Mouse (Mus musculus) heart, embryonic 12.5 days (tissue): ENCODE data around the gene Plekhm3. TPM values are rescaled to one million over a fixed set of nuclear protein-coding genes. Genes with fewer than 3 reads are reported as not detected.

Experiments
- ATAC-seq: fragments of 200-750 bp; cut with Nextera tagmentation; 2 replicates; pipeline ENCODE4 v1.8.0; 2017; ENCODE audit warnings: moderate TSS enrichment, moderate library complexity; ENCODE audit not compliant: insufficient number of reproducible peaks, low FRiP score
- H3K27ac ChIP-seq: fragments of 300-500 bp; sonication (generic); 2 replicates; pipeline ENCODE4 v1.5.1; 2016; ENCODE audit warnings: mild to moderate bottlenecking, moderate library complexity; ENCODE audit not compliant: poor library complexity, severe bottlenecking
- H3K27me3 ChIP-seq: fragments of 300-500 bp; sonication (generic); replicated peaks from 2 replicates; pipeline ENCODE4 v1.6.1; 2016; ENCODE audit warnings: mild to moderate bottlenecking, moderate library complexity
- H3K36me3 ChIP-seq: fragments of 300-500 bp; sonication (generic); 2 replicates; pipeline ENCODE4 v1.6.1; 2016; ENCODE audit warnings: mild to moderate bottlenecking, moderate library complexity
- H3K4me1 ChIP-seq: fragments of 300-500 bp; sonication (generic); replicated peaks from 2 replicates; pipeline ENCODE4 v1.6.1; 2016; ENCODE audit warnings: mild to moderate bottlenecking
- H3K4me2 ChIP-seq: fragments of 300-500 bp; sonication (generic); 2 replicates; pipeline ENCODE4 v1.6.1; 2016; ENCODE audit warnings: mild to moderate bottlenecking, moderate library complexity
- H3K4me3 ChIP-seq: fragments of 300-500 bp; sonication (generic); 2 replicates; pipeline ENCODE4 v1.5.1; 2016; ENCODE audit warnings: mild to moderate bottlenecking
- H3K9ac ChIP-seq: fragments of 300-500 bp; sonication (generic); 2 replicates; pipeline ENCODE4 v1.6.1; 2016; ENCODE audit warnings: mild to moderate bottlenecking, moderate library complexity
- H3K9me3 ChIP-seq: fragments of 300-500 bp; sonication (generic); replicated peaks from 2 replicates; pipeline ENCODE4 v1.6.1; 2016; ENCODE audit warnings: mild to moderate bottlenecking, moderate library complexity
- WGBS: fragments of 180-500 bp; shearing (Covaris S2); methylation state at CpG from one replicate; pipeline ENCODE4 v1.1.7; 2016; 5-methylcytosine and 5-hydroxymethylcytosine counted together
- polyA plus RNA-seq: library from polyadenylated mRNA; unstranded; fragments of >200 nt; fragmentation: Nextera tagmentation; extraction: Ambion mirVana; gene quantifications from 2 replicates; pipeline ENCODE4 v1.2.1, GENCODE M21; 2016

Plekhm3 gene
- polyA plus RNA-seq, 1 experiment from 2014 or later = 7.1 TPM

- Histone ChIP-seq H3K4me2 (no peak overlapping the region), H3K9me3 (no peaks in the 10 kb centered on the region), H3K27ac (no peak overlapping the region), H3K27me3 (no peaks in the 10 kb centered on the region), H3K4me1 (peaks cover 32% of the 10 kb centered on the region), H3K4me3 (no peak overlapping the region), H3K36me3 (no peaks in the 10 kb centered on the region), H3K9ac (no peak overlapping the region)
- ATAC-seq = no peak
- 66% methylated on average over 2 of the region's 2 CpGs for WGBS
Measured at GRCm38 (mm10) chr1:64852272-64852671, 104.4 kb downstream of the Plekhm3 start.

GRCm38 (mm10) chr1:64850345-64850744 is 106.3 kb downstream of the Plekhm3 start:
- no peak overlapping the region for H3K4me3 ChIP-seq
- H3K9ac ChIP-seq = no peak overlapping the region
- H3K9me3 ChIP-seq = no peaks in the 10 kb centered on the region
- WGBS = 70% methylated on average over 2 of the region's 2 CpGs
- no peak overlapping the region for H3K27ac ChIP-seq
- no peak overlapping the region for H3K4me2 ChIP-seq
- H3K4me1 ChIP-seq = peaks cover 36% of the 10 kb centered on the region
- ATAC-seq = no peak
- H3K36me3 ChIP-seq = no peaks in the 10 kb centered on the region
- no peaks in the 10 kb centered on the region for H3K27me3 ChIP-seq

- peaks cover 37% of the 10 kb centered on the region for H3K4me1 ChIP-seq
- WGBS = 68% methylated on average over 1 of the region's 1 CpGs
Measured at GRCm38 (mm10) chr1:64848996-64849395, 107.6 kb downstream of the Plekhm3 start.

GRCm38 (mm10) chr1:64848081-64848480 is 108.5 kb downstream of the Plekhm3 start:
- H3K9me3 ChIP-seq = no peaks in the 10 kb centered on the region
- H3K4me3 ChIP-seq = no peak overlapping the region
- no peaks in the 10 kb centered on the region for H3K36me3 ChIP-seq
- 61% methylated on average over 7 of the region's 7 CpGs for WGBS
- no peak overlapping the region for H3K27ac ChIP-seq
- no peaks in the 10 kb centered on the region for H3K27me3 ChIP-seq
- no peak overlapping the region for H3K9ac ChIP-seq
- H3K4me2 ChIP-seq = no peak overlapping the region
- ATAC-seq = no peak
- H3K4me1 ChIP-seq = peaks cover 32% of the 10 kb centered on the region

More at GRCm38 (mm10) chr1:64848996-64849395, 107.6 kb downstream of the Plekhm3 start:
- Histone ChIP-seq H3K9ac (no peak overlapping the region), H3K27me3 (no peaks in the 10 kb centered on the region), H3K4me3 (no peak overlapping the region), H3K27ac (no peak overlapping the region), H3K4me2 (no peak overlapping the region), H3K9me3 (no peaks in the 10 kb centered on the region), H3K36me3 (no peaks in the 10 kb centered on the region)
- ATAC-seq = no peak

GRCm38 (mm10) chr1:64847565-64847964 is 109.1 kb downstream of the Plekhm3 start:
- H3K9me3 ChIP-seq = no peaks in the 10 kb centered on the region
- no peaks in the 10 kb centered on the region for H3K36me3 ChIP-seq
- H3K9ac ChIP-seq = no peak overlapping the region
- peaks cover 31% of the 10 kb centered on the region for H3K4me1 ChIP-seq
- H3K4me2 ChIP-seq = no peak overlapping the region
- H3K4me3 ChIP-seq = no peak overlapping the region
- no peak for ATAC-seq
- no peak overlapping the region for H3K27ac ChIP-seq
- no peaks in the 10 kb centered on the region for H3K27me3 ChIP-seq

- no peaks in the 10 kb centered on the region for H3K9me3 ChIP-seq
- no peak overlapping the region for H3K9ac ChIP-seq
- WGBS = 79% methylated on average over 3 of the region's 3 CpGs
- peaks cover 34% of the 10 kb centered on the region for H3K4me1 ChIP-seq
- no peak overlapping the region for H3K4me2 ChIP-seq
- no peaks in the 10 kb centered on the region for H3K27me3 ChIP-seq
- no peak overlapping the region for H3K27ac ChIP-seq
- H3K4me3 ChIP-seq = no peak overlapping the region
- H3K36me3 ChIP-seq = no peaks in the 10 kb centered on the region
- ATAC-seq = no peak
Measured at GRCm38 (mm10) chr1:64844978-64845377, 111.6 kb downstream of the Plekhm3 start.

GRCm38 (mm10) chr1:64843900-64844616 is 112.6 kb downstream of the Plekhm3 start:
- 80% methylated on average over 3 of the region's 3 CpGs for WGBS
- no peak overlapping the region for H3K27ac ChIP-seq
- no peak for ATAC-seq
- no peak overlapping the region for H3K4me2 ChIP-seq
- H3K4me3 ChIP-seq = no peak overlapping the region
- H3K27me3 ChIP-seq = no peaks in the 10 kb centered on the region
- no peaks in the 10 kb centered on the region for H3K9me3 ChIP-seq
- no peak overlapping the region for H3K9ac ChIP-seq
- peaks cover 34% of the 10 kb centered on the region for H3K4me1 ChIP-seq
- no peaks in the 10 kb centered on the region for H3K36me3 ChIP-seq

GRCm38 (mm10) chr1:64840930-64841329 is 115.7 kb downstream of the Plekhm3 start:
- no peaks in the 10 kb centered on the region for H3K36me3 ChIP-seq
- no peaks in the 10 kb centered on the region for H3K9me3 ChIP-seq
- H3K27me3 ChIP-seq = no peaks in the 10 kb centered on the region
- no peak overlapping the region for H3K4me3 ChIP-seq
- ATAC-seq = no peak
- no peak overlapping the region for H3K4me2 ChIP-seq
- no peak overlapping the region for H3K9ac ChIP-seq
- 28% methylated on average over 1 of the region's 1 CpGs for WGBS
- H3K27ac ChIP-seq = no peak overlapping the region
- H3K4me1 ChIP-seq = peaks cover 13% of the 10 kb centered on the region; the same call in 1 of the 2 replicates

GRCm38 (mm10) chr1:64836584-64836983 is 120.0 kb downstream of the Plekhm3 start:
- Histone ChIP-seq H3K36me3 (no peaks in the 10 kb centered on the region), H3K9ac (no peak overlapping the region)
- WGBS = 82% methylated on average over 5 of the region's 5 CpGs

GRCm38 (mm10) chr1:64836114-64836513 is 120.5 kb downstream of the Plekhm3 start:
- Histone ChIP-seq H3K4me2 (no peak overlapping the region), H3K36me3 (no peaks in the 10 kb centered on the region), H3K4me3 (no peak overlapping the region), H3K27me3 (no peaks in the 10 kb centered on the region), H3K9me3 (no peaks in the 10 kb centered on the region), H3K9ac (no peak overlapping the region), H3K27ac (no peak overlapping the region), H3K4me1 (peaks cover 12% of the 10 kb centered on the region)
- no peak for ATAC-seq
- 72% methylated on average over 3 of the region's 3 CpGs for WGBS

More at GRCm38 (mm10) chr1:64836584-64836983, 120.0 kb downstream of the Plekhm3 start:
- Histone ChIP-seq H3K27ac (no peak overlapping the region), H3K27me3 (no peaks in the 10 kb centered on the region), H3K4me3 (no peak overlapping the region), H3K4me1 (peaks cover 11% of the 10 kb centered on the region), H3K9me3 (no peaks in the 10 kb centered on the region), H3K4me2 (no peak overlapping the region)
- ATAC-seq = no peak

- no peak for ATAC-seq
- no peak overlapping the region for H3K4me2 ChIP-seq
- H3K9ac ChIP-seq = no peak overlapping the region
- H3K27ac ChIP-seq = no peak overlapping the region
- H3K36me3 ChIP-seq = no peaks in the 10 kb centered on the region
- H3K27me3 ChIP-seq = no peaks in the 10 kb centered on the region
- 62% methylated on average over 2 of the region's 2 CpGs for WGBS
- peaks cover 8% of the 10 kb centered on the region; the same call in 1 of the 2 replicates for H3K4me1 ChIP-seq
- no peaks in the 10 kb centered on the region for H3K9me3 ChIP-seq
- H3K4me3 ChIP-seq = no peak overlapping the region
Measured at GRCm38 (mm10) chr1:64831552-64831951, 125.1 kb downstream of the Plekhm3 start.

- Histone ChIP-seq H3K27ac (no peak overlapping the region), H3K9me3 (no peaks in the 10 kb centered on the region), H3K9ac (no peak overlapping the region), H3K27me3 (no peaks in the 10 kb centered on the region), H3K4me3 (no peak overlapping the region), H3K4me2 (no peak overlapping the region), H3K36me3 (no peaks in the 10 kb centered on the region), H3K4me1 (peaks cover 11% of the 10 kb centered on the region; the same call in 1 of the 2 replicates)
- ATAC-seq = no peak
- WGBS = 84% methylated on average over 5 of the region's 5 CpGs
Measured at GRCm38 (mm10) chr1:64827434-64827833, 129.2 kb downstream of the Plekhm3 start.
